Comparison of ENCODE assay signal across 10 mouse cellular contexts in genomic region chr3:96246427-96246856, GRCm38 (mm10). TPM values are rescaled to one million over a fixed set of nuclear protein-coding genes. Genes with fewer than 3 reads are reported as not detected.
DNase-seq lines count a peak whose midpoint lies in the region; ATAC-seq and TF ChIP-seq lines count a peak whose summit lies in the region.
"Not testable (repeated sequence)": the region's sequence is repeated elsewhere in the genome, so short reads cannot be mapped to it uniquely, and the experiment has no call there.
"Had no signal": no experiment of that assay in that cellular context is flagged by ENCODE, and none has a peak within 500 bp of the region (broad histone marks: within the 10 kb centered on the region; RNA-seq: fewer than 3 reads in every experiment).

Hist2h3c1 (plus strand) TSS chr3:96246685.

- ATAC-seq in hindbrain, postnatal 0 days, result peak; percentile 93
- ATAC-seq in limb, embryonic 12.5 days (ENCODE audit: insufficient number of reproducible peaks, insufficient read depth, low FRiP score, low TSS enrichment, low read depth), result peak; percentile 94
- peak; percentile 91 for ATAC-seq in lung, postnatal 0 days
- peak; percentile 91 for ATAC-seq in neural tube, embryonic 11.5 days (ENCODE audit: insufficient read depth, low FRiP score, low TSS enrichment)

- not testable (repeated sequence) for H3K4me1 ChIP-seq in bone marrow, adult 2 months (ENCODE audit: control insufficient read depth, insufficient read depth, low read length); hindbrain, postnatal 0 days (ENCODE audit: insufficient read depth, low read length); lung, postnatal 0 days (ENCODE audit: insufficient read depth, low read depth, low read length); neural tube, embryonic 11.5 days (ENCODE audit: control insufficient read depth, insufficient read depth, low read length)
- H3K4me1 ChIP-seq in erythroblast, embryonic 14.5 days (ENCODE audit: control insufficient read depth), result peaks cover 66% of the 10 kb centered on the region
- H3K4me1 ChIP-seq in heart, embryonic 10.5 days, result peaks cover 39% of the 10 kb centered on the region
- peaks cover 55% of the 10 kb centered on the region for H3K4me1 ChIP-seq in limb, embryonic 12.5 days (replicated peaks)

- DNase-seq in heart, embryonic 10.5 days (ENCODE audit: low spot score); hindbrain, postnatal 0 days (ENCODE audit: low spot score); lung, postnatal 0 days (ENCODE audit: low spot score); neural tube, embryonic 11.5 days (ENCODE audit: low spot score): not testable (repeated sequence)

- not testable (repeated sequence) for TF ChIP-seq POLR2A in bone marrow, adult 2 months (IDR thresholded peaks at IDR 0.05; ENCODE audit: borderline replicate concordance, control insufficient read depth, low read depth, low read length)

- not testable (repeated sequence) for TF ChIP-seq EP300 in lung, postnatal 0 days (IDR thresholded peaks at IDR 0.05)

- peak within 1 kb of the TSS; percentile 88 for H3K27ac ChIP-seq in bone marrow, adult 2 months (ENCODE audit: control insufficient read depth, insufficient read depth, low read depth, low read length, poor library complexity)
- peak within 1 kb of the TSS; percentile 87 for H3K27ac ChIP-seq in heart, embryonic 10.5 days
- peak within 1 kb of the TSS; percentile 68; the same call in 1 of the 2 replicates for H3K27ac ChIP-seq in hindbrain, postnatal 0 days
- peak within 1 kb of the TSS; percentile 82 for H3K27ac ChIP-seq in limb, embryonic 12.5 days
- H3K27ac ChIP-seq in lung, postnatal 0 days (ENCODE audit: low read length); neural tube, embryonic 11.5 days (ENCODE audit: low read depth, low read length): not testable (repeated sequence)

- TF ChIP-seq CTCF in bone marrow, adult 2 months (IDR thresholded peaks at IDR 0.05; ENCODE audit: control insufficient read depth, insufficient read depth, low read length); hindbrain, postnatal 0 days (IDR thresholded peaks at IDR 0.05; ENCODE audit: low read depth); lung, postnatal 0 days (IDR thresholded peaks at IDR 0.05): not testable (repeated sequence)

- peak within 1 kb of the TSS; percentile 51 for H3K4me2 ChIP-seq in hindbrain, postnatal 0 days (ENCODE audit: low read depth, low read length)
- peak within 1 kb of the TSS; percentile 59 for H3K4me2 ChIP-seq in limb, embryonic 12.5 days
- H3K4me2 ChIP-seq in lung, postnatal 0 days (replicated peaks; ENCODE audit: low read depth, low read length), result not testable (repeated sequence)
- peak within 1 kb of the TSS; percentile 54 for H3K4me2 ChIP-seq in neural tube, embryonic 11.5 days (ENCODE audit: low read depth)

- peak within 1 kb of the TSS; percentile 60 for H3K4me3 ChIP-seq in bone marrow, adult 2 months (replicated peaks; ENCODE audit: control insufficient read depth, low read depth, low read length)
- H3K4me3 ChIP-seq in erythroblast, embryonic 14.5 days (replicated peaks), result peak within 1 kb of the TSS; percentile 76
- peak within 1 kb of the TSS; percentile 59 for H3K4me3 ChIP-seq in heart, embryonic 10.5 days
- H3K4me3 ChIP-seq in hindbrain, postnatal 0 days (ENCODE audit: low read length), result peak within 1 kb of the TSS; percentile 28
- H3K4me3 ChIP-seq in limb, embryonic 12.5 days (replicated peaks), result peak within 1 kb of the TSS; percentile 46
- H3K4me3 ChIP-seq in lung, postnatal 0 days (ENCODE audit: low read depth, low read length), result peak within 1 kb of the TSS; percentile 25; the same call in 1 of the 2 replicates
- H3K4me3 ChIP-seq in neural tube, embryonic 11.5 days (ENCODE audit: low read depth, low read length), result peak within 1 kb of the TSS; percentile 32

- peak within 1 kb of the TSS; percentile 24; the same call in 1 of the 2 replicates for H3K9ac ChIP-seq in hindbrain, postnatal 0 days (replicated peaks; ENCODE audit: low read length)
- H3K9ac ChIP-seq in limb, embryonic 12.5 days (replicated peaks), result peak within 1 kb of the TSS; percentile 71
- not testable (repeated sequence) for H3K9ac ChIP-seq in lung, postnatal 0 days (replicated peaks; ENCODE audit: low read depth)
- H3K9ac ChIP-seq in neural tube, embryonic 11.5 days (ENCODE audit: low read length), result peak within 1 kb of the TSS; percentile 64

- H3K36me3 ChIP-seq in erythroblast, embryonic 14.5 days (ENCODE audit: control insufficient read depth), result peaks cover 20% of the 10 kb centered on the region
- not testable (repeated sequence) for H3K36me3 ChIP-seq in heart, embryonic 10.5 days; hindbrain, postnatal 0 days (ENCODE audit: insufficient read depth, low read length); limb, embryonic 12.5 days; lung, postnatal 0 days (ENCODE audit: insufficient read depth, low read length); neural tube, embryonic 11.5 days (ENCODE audit: control insufficient read depth, insufficient read depth, low read length)

- 0% methylated on average over 9 of the region's 47 CpGs for WGBS in bone marrow, adult 2 months
- WGBS in heart, embryonic 10.5 days, result 0% methylated on average over 10 of the region's 47 CpGs
- no CpG with 5 or more reads among the region's 47 CpGs for WGBS in hindbrain, postnatal 0 days
- no CpG with 5 or more reads among the region's 47 CpGs for WGBS in limb, embryonic 12.5 days
- no CpG with 5 or more reads among the region's 47 CpGs for WGBS in lung, postnatal 0 days
- WGBS in neural tube, embryonic 11.5 days, result no CpG with 5 or more reads among the region's 47 CpGs

- not testable (repeated sequence) for H3K9me3 ChIP-seq in erythroblast, embryonic 14.5 days (ENCODE audit: control insufficient read depth, low read length); heart, embryonic 10.5 days; hindbrain, postnatal 0 days (ENCODE audit: low read length); limb, embryonic 12.5 days; lung, postnatal 0 days (ENCODE audit: low read length); neural tube, embryonic 11.5 days (ENCODE audit: control insufficient read depth, low read length)

- not testable (repeated sequence) for H3K27me3 ChIP-seq in erythroblast, embryonic 14.5 days (ENCODE audit: control insufficient read depth); heart, embryonic 10.5 days (ENCODE audit: insufficient read depth, poor library complexity, severe bottlenecking); hindbrain, postnatal 0 days (ENCODE audit: insufficient read depth, low read length); limb, embryonic 12.5 days; lung, postnatal 0 days (replicated peaks; ENCODE audit: insufficient read depth, low read length); neural tube, embryonic 11.5 days (ENCODE audit: control insufficient read depth, insufficient read depth, low read length)

RNA-seq across cellular contexts. Expression of gene Hist2h3c1, which starts in this region (rescaled TPM):
- not detected in 2 replicates for polyA plus RNA-seq in bone marrow, adult 2 months (2011; ENCODE audit: insufficient read depth, insufficient read length, low replicate concordance, missing spikeins)
- polyA plus RNA-seq in erythroblast, embryonic 14.5 days (2012), result not detected in 2 replicates
- 0.41 and 0.60 TPM in 2 replicates for polyA plus RNA-seq in heart, embryonic 10.5 days (2016; fragmentation: Nextera tagmentation; extraction: Ambion mirVana)
- total RNA-seq in hindbrain, postnatal 0 days (2014; rRNA removed), result not detected in 2 replicates
- polyA plus RNA-seq in hindbrain, postnatal 0 days (2015; fragmentation: Nextera tagmentation; extraction: Ambion mirVana), result 0.16 TPM in 1 of 2 replicates, not detected in the other
- 0.35 TPM in 1 of 2 replicates, not detected in the other for polyA plus RNA-seq in limb, embryonic 12.5 days (2016; fragmentation: Nextera tagmentation; extraction: Ambion mirVana)
- polyA plus RNA-seq in lung, postnatal 0 days (2015; fragmentation: Nextera tagmentation; extraction: Ambion mirVana), result 0.77 TPM in 1 of 2 replicates, not detected in the other
- polyA plus RNA-seq in neural tube, embryonic 11.5 days (2014; fragmentation: Nextera tagmentation; extraction: Ambion mirVana), result 0.42 TPM in 1 of 2 replicates, not detected in the other
- total RNA-seq: adrenal gland, adult 8-10 months; layer of hippocampus, adult 18-20 months had no signal
- polyA plus RNA-seq: frontal cortex, adult 2 months had no signal

Comparison
In these comparisons a context has a peak if more than half of its experiments do, and no peak if none do; other contexts are left out.
1. Peak in ATAC-seq, H3K4me3 ChIP-seq, H3K27ac ChIP-seq, H3K9ac ChIP-seq and H3K4me2 ChIP-seq in hindbrain, postnatal 0 days; RNA of the gene not detected or under 1 TPM.
2. Peak in ATAC-seq, H3K4me3 ChIP-seq, H3K27ac ChIP-seq, H3K9ac ChIP-seq and H3K4me2 ChIP-seq in limb, embryonic 12.5 days; RNA of the gene not detected or under 1 TPM.
3. Peak in ATAC-seq and H3K4me3 ChIP-seq in lung, postnatal 0 days; RNA of the gene not detected or under 1 TPM.
4. Peak in ATAC-seq, H3K4me3 ChIP-seq, H3K9ac ChIP-seq and H3K4me2 ChIP-seq in neural tube, embryonic 11.5 days; RNA of the gene not detected or under 1 TPM.
5. H3K4me3 ChIP-seq: peak in every context shown above with its lines; median percentile 76 in erythroblast, embryonic 14.5 days; 60 in bone marrow, adult 2 months; 59 in heart, embryonic 10.5 days; 46 in limb, embryonic 12.5 days; 32 in neural tube, embryonic 11.5 days; 28 in hindbrain, postnatal 0 days; 25 in lung, postnatal 0 days.